Mouse (Mus musculus) cerebellum, adult 11 months (tissue): ENCODE data around the gene Tmem116.

Experiments used
- DNase-seq: peaks from one replicate; pipeline ENCODE4 v3.0.0; 2022

The Tmem116 gene

DNA sequence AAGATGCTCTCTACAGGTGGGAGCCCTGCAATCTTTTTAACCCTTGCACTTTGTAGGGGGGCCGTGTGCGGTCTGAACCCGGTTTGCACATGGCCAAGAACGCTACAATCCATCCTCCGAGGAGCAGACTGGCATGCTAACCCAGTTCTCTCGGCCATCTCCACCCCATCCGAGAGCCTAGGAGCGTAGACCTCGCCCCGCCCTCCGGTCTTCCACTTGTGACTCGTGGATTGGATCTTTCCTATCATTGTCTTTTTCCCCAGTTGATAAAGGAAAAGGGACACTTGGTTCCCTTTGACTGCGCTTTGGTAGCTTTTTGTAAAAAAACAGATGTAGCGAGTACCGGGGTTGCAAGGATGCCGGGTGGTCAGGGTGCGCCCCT is at the start of gene Tmem116:
Gene Tmem116, plus strand, starts transcription at position 250 of the 382 bp plus-strand sequence.
- peak; percentile 41 for DNase-seq

DNA sequence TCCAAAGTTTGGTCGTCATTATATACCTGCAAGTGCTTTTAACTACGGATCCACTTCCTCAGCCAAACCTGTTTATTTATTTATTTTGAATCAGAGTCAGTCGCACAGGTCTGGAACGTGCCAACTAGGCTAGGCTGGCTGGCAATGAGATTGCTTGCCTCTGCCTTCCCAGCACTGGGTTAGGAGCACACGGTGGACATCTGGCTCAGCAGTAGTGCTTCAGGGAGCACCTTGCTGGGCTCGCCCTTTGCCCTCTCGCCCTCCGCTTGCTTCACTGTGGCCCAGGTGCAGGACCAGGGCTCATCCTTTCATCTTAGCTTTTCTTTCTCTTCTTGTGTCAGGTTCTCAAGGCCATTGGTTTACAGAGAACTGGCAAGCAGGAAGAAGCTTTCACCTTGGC is 43.8 kb upstream of the Tmem116 start:
- no peak for DNase-seq

DNA sequence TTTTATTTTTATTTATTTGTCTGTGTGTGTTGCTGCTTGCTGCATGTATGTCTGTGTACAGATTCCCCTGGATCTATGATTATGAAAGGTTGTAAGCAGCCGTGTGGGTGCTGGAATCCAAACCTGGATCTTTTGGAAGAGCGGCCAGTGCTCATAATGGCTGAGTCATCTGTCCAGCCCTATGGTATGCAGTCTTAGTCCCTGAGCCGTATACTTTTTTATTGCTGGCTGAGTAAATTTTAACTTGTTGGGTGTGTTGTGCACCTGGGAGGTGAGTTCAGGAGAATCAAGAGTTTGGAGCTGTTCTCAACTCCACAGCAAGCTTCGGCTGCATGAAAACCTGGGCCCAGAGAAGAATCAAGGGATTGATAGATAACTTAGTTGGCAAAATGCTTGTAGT is 40.7 kb upstream of the Tmem116 start:
- no peak for DNase-seq

DNA sequence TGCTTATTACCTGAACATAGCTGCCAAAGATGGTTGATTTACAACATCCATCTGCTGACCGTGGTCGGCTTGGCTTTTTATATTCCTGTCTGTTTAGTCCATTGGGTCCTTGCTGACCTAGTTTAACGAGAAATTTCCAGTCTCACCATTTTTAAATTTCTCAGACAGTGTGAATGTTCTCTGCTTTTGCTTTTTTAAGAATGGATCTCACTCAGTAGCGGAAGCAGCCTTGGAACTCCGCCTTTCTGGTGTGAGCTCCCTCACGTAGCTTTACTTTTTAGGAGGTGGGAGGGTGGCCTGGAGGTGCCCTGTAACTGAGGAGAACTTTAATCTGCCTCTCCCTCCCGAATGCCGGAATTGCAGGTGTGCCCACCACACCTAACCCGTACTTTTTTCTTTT is 31.0 kb upstream of the Tmem116 start:
- no peak for DNase-seq

DNA sequence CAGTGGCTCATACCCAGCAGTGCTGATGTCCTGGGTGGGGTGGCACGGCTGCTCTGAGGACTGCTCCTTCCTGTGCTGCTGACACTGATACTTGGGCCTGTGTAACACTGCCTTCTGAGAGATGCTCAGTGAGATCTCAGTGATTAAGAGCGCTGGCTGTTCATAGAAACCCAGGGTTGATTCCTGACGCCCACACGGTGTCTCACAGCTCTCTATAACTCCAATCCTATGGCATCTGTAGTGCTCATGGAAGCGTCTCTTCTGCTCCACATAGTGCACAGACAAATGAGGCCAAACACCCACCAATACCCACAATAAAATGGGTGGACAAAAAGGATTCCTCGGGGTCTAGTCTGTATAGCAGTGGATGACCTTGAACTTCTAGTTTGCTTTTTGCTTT is 28.9 kb upstream of the Tmem116 start:
- no peak for DNase-seq

DNA sequence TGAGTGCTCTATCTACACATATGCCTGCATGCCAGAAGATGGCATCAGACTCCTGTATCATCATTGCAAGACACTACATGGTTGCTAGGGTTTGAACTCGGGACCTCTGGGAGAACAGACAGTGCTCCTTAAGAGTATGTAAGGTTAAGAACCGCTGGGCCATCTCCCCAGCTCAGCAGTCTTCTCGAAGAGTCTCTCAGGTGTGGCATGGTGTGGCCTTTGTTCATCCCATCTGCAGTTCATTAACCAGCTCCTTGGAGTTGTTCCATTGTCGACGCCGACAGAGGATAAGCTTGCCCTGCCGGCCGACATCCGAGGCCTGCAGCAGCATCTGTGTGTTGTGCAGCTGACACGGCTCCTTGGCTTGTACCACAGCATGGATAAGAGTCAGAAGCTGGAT is 28.4 kb upstream of the Tmem116 start:
- no peak for DNase-seq

DNA sequence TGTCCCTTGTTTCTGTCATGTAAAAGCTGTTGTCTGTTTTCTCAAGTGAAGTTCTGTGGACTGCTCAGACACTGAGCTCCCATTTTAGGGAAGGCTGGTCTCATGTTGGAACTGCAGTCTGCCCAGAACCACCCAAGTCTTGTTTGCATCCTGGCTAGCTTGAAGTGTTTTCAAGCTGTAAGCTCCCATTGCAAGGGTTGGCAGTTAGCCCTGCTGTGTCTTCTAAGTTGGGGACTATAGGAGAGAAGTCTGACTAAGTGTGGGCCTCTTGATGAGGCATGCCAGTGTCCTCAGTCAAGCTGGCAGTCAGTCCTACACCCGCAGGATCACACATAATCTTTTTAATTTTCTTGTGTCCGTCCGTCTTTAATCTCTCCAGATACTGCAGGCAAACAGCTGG is 22.7 kb upstream of the Tmem116 start:
- DNase-seq = no peak

DNA sequence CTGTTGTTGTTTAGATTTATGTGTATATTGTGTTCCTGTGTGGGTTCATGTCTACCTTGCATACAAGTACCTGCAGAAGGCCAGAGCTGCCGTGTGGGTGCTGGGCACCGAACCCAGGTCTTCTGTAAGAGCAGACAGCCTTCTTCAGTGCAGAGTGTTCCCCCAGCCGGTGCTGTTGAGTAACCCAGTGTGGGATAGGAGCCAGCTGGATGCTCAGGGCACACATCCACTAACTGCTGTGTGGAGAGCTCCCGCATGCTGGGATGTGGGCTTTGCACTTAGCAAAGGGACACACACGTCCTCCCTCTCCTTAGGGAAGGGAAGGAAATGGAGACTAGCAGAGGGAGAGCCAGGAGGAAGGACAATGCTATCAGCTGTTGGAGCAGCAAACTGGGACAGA is 13.6 kb upstream of the Tmem116 start:
- no peak for DNase-seq

DNA sequence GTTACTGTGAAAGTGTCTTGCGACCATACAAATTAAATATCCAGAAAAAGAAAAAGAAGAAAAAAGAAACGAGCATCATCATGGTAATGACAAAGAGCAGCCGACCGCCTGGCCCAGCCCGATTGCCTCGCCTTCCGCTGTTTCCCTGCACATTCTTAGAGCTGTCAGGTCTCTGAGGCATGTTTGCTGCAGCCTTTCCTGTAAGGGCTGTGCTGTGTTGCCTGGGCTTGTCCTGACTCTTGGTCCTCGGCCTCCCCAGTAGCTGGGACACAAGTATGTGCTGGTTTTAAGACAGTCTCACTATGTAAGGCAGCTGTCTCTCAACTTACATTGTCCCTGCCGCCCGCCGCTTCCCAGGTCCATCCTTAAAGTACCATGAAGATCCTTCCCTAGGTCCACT is 12.9 kb upstream of the Tmem116 start:
- no peak for DNase-seq

DNA sequence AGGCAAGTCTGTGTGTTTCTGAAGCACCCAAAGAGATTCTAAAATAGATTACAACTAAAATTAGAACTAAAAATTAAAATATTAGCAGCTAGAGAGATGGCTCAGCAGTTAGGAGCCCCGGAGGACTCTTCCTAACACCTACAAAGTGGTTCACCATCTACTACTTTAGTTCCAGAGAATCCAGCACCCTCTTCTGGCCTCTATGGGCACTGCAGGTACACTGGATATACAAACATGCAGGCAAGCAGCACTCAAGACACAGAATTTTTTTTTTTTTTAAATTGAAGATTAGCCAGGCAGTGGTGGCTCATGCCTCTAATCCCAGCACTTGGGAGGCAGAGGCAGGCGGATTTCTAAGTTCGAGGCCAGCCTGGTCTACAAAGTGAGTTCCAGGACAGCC is 8.1 kb upstream of the Tmem116 start:
- DNase-seq = no peak

DNA sequence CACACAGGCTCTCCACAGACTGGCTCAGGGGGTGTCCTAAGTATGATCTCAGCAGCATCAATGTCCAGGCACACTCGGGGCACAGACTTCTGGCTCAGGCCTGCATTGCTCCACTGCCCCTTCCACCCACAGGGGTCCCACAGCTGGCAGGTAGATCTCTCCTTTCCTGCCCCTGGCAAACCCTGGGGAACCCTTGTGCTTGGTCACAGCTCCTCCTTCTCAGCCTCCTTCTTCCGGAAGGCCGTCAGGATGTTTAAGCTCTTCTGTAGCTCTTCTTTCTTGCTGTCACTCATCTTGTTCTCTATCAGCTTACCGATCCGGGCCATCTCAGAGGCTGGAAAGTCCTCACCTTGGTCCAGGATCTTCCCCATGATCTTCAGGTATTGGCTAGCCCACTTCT is 6.8 kb upstream of the Tmem116 start:
- no peak for DNase-seq

DNA sequence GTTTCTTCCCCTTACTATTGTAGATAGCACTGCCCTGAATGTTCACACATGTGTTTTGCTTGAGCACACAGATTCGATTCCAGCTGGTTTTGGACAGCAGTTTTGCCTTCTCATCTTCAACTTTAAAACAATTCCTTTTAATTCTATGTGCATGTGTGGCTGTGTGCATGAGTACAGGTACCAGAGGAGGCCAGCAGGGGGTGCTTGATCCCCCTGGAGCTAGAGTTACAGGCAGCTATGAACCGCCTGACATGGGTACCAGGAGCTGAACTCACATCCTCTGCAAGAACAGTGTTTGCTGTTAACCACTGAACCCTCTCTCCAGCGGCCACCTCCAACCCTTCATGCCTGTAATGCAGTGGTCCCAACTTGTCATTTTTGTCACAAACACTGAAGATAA is 3.2 kb upstream of the Tmem116 start:
- no peak for DNase-seq

DNA sequence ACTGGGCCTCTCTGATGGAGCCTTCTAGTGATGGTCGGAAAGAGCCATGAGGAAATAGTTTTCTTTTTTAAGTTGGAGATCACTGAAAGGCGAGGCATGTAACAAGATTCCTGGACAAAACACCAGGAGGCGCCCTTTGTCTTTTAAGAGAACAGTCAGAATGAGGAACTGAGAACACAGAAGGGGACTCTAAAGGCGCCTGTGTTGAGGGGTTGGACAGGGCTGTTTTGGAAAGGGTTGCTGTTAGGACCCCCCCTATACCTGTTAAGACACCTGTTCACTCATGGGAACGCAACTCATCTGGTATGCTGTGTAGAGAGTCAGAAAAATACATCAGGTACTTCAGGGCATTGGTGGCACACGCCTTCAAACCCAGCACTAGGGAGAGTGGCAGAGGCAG is 1.7 kb upstream of the Tmem116 start:
- DNase-seq = no peak

DNA sequence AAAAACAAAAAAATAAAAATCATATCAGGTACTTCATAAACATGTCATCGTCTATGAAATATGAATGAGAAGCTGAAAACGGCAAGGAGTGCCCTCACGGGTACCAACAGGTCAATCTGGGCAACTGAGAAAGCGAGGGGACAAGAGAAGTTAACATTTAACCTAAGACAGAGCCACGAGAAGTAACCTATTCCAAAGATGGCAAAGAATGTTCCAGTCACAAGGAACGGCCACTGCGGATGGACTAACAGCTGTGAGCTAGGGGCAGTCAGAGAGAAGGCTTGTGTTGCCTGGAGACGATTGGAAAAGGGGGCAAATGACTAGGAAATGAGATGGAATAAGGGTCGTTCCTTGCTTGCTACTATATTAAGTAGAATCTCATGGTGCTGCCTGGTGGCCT is 1.2 kb upstream of the Tmem116 start:
- no peak for DNase-seq

DNA sequence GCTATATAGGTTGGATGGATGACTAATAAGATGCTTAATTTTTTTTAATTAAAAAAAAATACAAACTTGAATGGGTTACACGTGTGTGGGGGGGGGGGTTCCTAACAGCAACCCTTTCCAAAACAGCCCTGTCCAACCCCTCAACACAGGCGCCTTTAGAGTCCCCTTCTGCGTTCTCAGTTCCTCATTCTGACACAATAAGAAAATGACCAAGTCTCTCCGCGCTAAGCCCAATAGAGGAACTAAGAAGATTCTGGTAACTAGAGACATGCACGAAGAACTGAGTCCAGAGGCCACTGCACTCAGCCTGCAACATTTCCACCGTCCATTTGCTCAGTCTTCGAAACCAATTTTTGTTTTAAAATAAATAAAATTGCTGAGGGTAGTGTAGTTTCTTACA is 490 bp upstream of the Tmem116 start:
- DNase-seq = no peak

DNA sequence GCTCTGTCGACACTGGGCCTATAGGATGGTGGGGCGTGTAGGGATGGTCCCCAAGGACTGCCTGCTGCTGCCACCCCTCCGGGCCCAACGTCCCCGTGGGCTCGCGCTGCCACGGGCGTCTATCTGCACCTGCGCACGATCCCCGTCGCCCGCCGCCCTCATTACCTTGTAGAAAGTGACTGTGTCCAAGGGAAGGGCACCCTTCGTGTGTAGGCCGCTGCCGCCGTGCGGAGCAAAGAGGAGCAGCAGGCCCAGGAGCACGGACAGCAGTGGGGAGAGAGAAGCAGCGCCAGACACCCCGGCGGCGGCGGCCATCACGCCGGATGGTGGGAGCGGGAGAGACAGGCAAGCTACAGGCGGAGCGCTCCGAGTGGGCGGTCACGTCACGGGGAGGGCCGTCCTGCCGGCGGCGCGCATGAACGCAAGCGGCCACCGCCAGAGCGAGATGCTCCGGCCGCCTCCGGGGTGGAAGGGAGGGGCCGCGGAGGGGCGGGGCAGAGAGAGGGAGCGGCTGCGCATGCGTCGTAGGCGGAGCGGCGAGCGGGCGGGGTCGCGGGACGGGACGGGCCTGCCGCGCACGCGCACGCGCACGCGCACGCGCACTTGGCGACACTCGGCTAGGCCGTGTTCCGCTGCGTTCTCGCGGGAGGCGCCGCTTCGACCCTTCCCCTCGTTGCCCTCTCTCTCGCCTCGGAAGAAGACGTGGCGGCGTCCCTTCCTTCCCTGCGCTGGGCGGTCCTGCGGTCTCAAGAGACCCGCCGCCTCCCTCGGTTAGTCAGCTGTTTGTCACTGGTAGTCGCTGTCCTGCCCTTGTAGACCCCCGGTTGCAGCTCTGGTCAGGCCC is 555 bp downstream of the Tmem116 start, which contains the start of gene Erp29:
Gene Erp29, minus strand, starts transcription at position 481 of the 844 bp plus-strand sequence.
- DNase-seq = peak; percentile 99

DNA sequence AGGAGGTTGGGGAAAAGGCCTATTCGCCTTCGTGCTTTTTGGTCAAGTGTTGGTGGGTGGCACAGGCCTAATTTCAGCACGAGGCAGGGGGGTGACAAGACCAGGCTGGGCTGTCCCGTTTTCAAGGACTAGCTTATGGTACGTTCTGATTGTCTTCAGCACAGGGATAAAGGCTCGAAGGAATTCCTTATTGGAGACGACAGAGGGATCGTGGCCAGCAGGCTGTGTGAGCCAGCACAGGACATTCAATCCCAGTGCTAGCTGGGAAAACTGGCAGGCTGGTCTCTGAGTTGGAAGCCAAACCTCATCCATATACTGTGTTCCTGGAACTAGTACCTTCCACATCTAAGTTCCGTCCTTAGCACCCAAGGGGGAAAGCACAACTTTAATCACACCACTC is 1.2 kb downstream of the Tmem116 start:
- peak; percentile 48 for DNase-seq

DNA sequence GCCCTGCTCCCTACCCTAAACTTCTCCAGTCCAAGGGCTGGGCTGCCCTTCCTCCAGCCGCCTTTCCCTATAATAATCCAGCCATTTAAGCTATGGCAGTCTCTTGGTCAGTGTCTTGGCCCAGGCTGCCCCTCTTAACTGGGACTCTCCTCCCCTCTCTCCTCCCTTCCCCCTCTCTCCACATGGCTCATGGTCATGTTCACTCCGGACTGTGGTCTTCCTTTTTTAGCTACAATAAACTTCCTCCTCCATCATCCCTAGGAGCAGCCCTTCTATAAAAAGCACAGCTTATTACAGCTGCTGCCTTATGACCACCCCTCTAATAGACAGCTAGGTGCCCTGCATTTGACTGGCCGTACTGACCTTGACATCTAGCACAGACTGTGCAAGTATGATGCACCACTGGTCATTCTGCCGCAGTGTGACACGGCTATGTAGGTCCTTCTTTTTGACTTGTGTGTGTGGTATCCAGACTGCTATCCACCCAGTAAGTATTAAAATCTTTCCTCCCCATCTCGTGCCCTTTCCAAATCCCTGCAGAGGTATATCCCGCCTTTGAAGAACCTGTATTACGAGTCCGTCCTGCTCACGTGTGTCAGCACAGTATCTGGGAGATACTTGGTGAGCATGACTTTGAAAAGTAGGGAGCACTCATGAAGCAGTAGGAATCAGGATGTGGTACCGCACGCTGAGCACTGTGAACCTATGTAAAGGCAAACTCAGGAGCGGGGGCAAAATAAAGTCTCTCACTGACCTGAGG is 2.2 kb downstream of the Tmem116 start:
- no peak for DNase-seq

DNA sequence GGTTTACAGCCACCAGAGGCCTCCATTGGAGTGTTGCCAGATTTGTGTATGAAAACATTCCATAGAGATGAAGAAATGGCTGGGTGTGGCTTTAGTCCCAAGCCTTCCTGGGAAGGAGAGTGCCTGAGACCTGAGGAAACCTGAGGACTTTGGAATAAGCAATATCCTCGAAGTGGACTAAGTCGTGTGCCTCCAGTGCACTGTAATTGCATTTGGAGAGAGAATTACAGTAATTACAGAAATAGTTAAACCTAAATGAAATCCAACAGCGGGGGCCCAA is 2.8 kb downstream of the Tmem116 start:
- no peak for DNase-seq

DNA sequence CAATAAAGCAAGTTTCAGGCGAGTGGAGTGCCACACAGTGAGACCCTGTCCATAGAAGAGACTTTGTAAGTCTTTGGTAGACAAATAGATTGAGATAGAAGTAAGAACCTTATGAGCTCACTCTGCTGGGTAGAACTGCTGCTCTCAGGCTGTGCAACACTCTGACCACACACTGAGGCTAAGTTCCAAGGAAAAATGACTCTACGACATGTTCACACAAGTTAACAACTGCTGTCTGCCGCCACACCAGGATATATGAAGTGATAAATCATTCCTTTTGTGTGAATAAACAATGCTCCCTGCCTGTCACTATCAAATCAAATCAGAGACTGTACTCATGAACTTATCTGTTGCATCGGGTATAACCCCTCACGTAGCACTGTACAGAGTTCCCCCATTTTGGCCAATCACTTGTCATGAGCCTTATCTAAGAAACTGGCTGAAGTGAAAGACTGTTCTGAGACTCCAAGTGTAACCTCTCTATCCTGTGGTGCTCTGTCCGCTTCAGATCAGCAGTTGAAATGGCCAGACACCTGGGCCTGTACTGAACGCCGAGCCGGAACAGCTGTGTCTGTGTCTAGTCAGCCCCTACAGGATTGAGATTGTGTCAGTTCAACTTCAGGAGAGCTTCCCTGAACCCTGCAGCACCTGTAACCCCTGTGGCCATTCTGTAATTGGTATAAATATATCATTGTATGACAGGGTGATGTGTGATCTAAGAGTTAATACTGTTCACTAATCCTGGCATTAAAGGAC is 4.0 kb downstream of the Tmem116 start:
- DNase-seq = no peak

DNA sequence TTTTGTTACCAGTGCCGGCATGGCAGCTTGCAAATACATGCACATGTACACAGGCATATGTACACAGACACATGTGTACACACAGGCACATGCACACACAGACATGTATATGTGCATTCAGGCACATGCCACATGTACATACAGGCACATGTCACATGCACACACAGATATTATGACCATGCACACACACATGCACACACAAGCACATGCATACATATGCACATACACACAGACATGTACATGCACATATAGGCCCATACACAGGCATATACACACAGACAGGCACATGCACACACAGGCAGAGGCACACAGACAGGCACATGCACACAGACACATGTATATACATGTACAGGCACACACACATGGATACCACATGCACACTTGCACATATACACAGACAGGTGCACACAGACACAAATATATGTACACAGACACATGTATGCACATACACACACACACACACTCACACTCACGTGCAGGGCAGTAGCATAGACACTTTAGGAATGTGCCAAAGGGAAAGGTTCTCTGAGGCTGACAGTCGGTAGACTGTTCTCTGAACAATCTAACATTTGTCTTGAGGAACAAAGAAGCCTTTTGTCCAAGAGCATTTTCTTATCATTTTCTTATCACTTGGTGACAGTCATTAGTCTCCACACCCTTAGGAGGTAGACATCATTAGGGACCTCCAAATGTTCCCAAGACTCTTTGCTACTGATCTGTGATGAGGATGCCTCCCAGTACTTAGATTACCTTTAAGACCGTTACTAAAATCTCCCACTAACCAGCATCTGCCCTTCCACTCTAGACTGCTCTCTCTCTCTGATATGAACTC is 9.9 kb downstream of the Tmem116 start:
- DNase-seq = no peak

DNA sequence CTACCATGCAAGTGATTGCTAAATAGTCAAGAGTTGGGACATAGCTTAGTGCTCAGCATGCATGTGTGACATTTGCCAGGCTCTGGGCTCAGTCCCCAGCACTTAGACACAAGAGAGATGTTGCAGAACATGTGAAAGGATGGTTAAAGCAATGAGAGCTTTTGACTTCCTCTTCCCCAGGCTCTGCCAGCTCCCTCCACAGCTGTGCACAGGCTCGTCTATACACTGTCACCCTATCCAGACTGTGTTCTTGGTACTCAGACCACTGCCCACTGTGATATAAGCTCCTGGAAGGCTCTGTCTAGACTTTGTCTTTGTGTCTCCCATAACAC is 10.4 kb downstream of the Tmem116 start:
- no peak for DNase-seq

DNA sequence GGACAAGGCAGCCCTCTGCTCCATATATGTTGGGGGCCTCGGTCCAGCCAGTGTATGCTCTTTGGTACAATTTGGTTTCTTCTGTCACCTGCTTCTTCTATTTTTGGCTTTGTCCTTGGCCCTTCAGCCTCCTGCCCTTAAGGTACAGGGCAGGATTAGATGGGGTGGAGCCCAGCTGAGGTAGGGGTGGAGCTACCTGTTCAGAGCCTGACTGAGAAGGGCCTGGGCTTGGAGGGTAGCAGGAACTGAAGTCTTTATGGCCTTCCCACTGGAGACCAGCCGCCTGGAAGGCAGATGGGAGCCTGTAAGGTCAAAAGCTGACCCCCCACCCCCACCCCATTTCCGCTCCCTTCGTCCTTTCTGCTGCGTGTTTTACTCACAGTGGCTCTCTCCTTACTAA is 11.3 kb downstream of the Tmem116 start:
- DNase-seq = no peak
